Mouse (Mus musculus) thymus, adult 2 months (tissue): ENCODE measurements around the gene St6galnac3.

Experiments
- CTCF ChIP-seq: fragments of 200-500 bp; IDR thresholded peaks from 2 replicates; pipeline ENCODE4 v1.5.1; 2012; ENCODE audit warnings: mild to moderate bottlenecking, control low read depth, low read length, moderate library complexity, borderline replicate concordance; ENCODE audit not compliant: control insufficient read depth, poor library complexity, insufficient read depth; ENCODE audit errors: extremely low read depth
- POLR2A ChIP-seq: fragments of 200-500 bp; IDR thresholded peaks from 2 replicates; pipeline ENCODE4 v1.6.1; 2012; ENCODE audit warnings: mild to moderate bottlenecking, low read length, control low read depth, moderate library complexity; ENCODE audit not compliant: control insufficient read depth, poor library complexity, insufficient read depth; ENCODE audit errors: extremely low read depth

DNA sequence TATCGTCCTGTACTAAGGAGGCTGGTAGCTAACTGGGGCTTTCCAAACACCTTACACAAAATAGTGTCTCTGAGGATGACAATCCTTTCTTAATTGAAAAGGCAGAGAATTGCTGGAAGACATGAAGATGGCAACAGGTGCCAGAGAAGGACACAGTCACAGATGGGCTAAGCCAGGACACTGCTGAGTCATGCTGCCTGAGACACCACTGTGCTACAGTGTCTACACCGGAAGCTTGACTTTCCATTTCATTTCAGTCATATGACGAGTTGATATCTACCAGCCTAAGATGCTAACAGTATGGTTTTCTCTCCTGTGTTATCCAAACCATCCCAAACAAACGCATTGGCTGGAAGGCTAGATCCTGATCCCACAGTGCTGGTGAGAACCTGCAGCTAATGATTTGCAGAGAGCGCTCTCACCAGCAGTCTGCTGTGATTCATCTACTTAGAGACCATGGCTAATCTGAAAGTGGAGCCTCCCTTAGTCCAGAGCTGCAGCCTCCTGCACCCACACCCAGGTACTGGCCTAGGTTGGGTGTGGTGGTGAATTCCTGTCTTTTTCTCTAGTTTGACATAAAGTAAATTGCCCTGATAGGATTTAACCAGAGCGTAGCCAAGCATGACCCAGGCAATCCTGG, 433.4 kb downstream of the St6galnac3 start:
- TF ChIP-seq CTCF, result no peak
- TF ChIP-seq POLR2A, result no peak
